In genomic region chr7:29518421-29519210, GRCm38 (mm10) we compare ENCODE assay signal across 8 mouse cellular contexts. TPM values are rescaled to one million over a fixed set of nuclear protein-coding genes. Genes with fewer than 3 reads are reported as not detected.
DNase-seq lines count a peak whose midpoint lies in the region; ATAC-seq lines count a peak whose summit lies in the region.

TSS of gene Sipa1l3 (minus strand) at chr7:29518641.

- peak within 1 kb of the TSS; percentile 75 for H3K9ac ChIP-seq in intestine, embryonic 14.5 days (ENCODE audit: low read length)

- intact Hi-C loops in left cerebral cortex, postnatal 14 days (cut with DNase I), result loop anchor here (5.0 kb wide), 1 partner anchor 56 kb away; no protein-coding TSS in a partner anchor

- H3K36me3 ChIP-seq in intestine, embryonic 14.5 days (ENCODE audit: control insufficient read depth, insufficient read depth, low read length), result no peaks in the 10 kb centered on the region

- ATAC-seq in intestine, embryonic 14.5 days (replicated peaks; ENCODE audit: low FRiP score, low TSS enrichment, low read depth), result peak; percentile 96

- peak within 1 kb of the TSS; percentile 54 for H3K27ac ChIP-seq in intestine, embryonic 14.5 days (ENCODE audit: low read depth)

- no peaks in the 10 kb centered on the region for H3K9me3 ChIP-seq in intestine, embryonic 14.5 days (ENCODE audit: control insufficient read depth, low read length)

- peaks cover 20% of the 10 kb centered on the region for H3K4me1 ChIP-seq in intestine, embryonic 14.5 days (replicated peaks; ENCODE audit: control insufficient read depth, insufficient read depth, low read length)

- no peaks in the 10 kb centered on the region for H3K27me3 ChIP-seq in intestine, embryonic 14.5 days (replicated peaks; ENCODE audit: control insufficient read depth, insufficient read depth, low read length)

- H3K4me3 ChIP-seq in intestine, embryonic 14.5 days (ENCODE audit: low read depth, low read length), result peak within 1 kb of the TSS; percentile 82

- WGBS in intestine, embryonic 14.5 days, result under 1% methylated on average over 85 of the region's 88 CpGs

- H3K4me2 ChIP-seq in intestine, embryonic 14.5 days (ENCODE audit: low read length), result peak within 1 kb of the TSS; percentile 93

- DNase-seq in adrenal gland, adult 18-20 months (ENCODE audit: low spot score in 2 of 2), result peak; percentile 90 to 91
- peak; percentile 100 for DNase-seq in embryo, embryonic 11 days
- peak; percentile 98 for DNase-seq in gastrocnemius, postnatal 25 days
- peak; percentile 94 for DNase-seq in intestine, embryonic 14.5 days (ENCODE audit: low spot score)
- peak; percentile 97 for DNase-seq in left cerebral cortex, postnatal 14 days (ENCODE audit: low spot score in 2 of 2)
- DNase-seq in mesoderm, embryonic 11.5 days (ENCODE audit: low read depth, low spot score), result peak; percentile 97
- DNase-seq in right cerebral cortex, postnatal 36 days (ENCODE audit: low spot score in 2 of 2), result peak; percentile 97
- DNase-seq in yolk sac, embryonic 10.5 days (ENCODE audit: low spot score), result peak; percentile 96

RNA-seq across cellular contexts. Expression of gene Sipa1l3, which starts in this region (rescaled TPM):
- total RNA-seq in adrenal gland, adult 18-20 months (2021), result 10 to 100 TPM; 23.5 to 42.5 TPM
- 1 to 10 TPM; 7.3 to 8.1 TPM for total RNA-seq in gastrocnemius, postnatal 25 days (2021)
- polyA plus RNA-seq in intestine, embryonic 14.5 days (2014; fragmentation: Nextera tagmentation; extraction: Ambion mirVana), result 17.0 and 22.5 TPM in 2 replicates
- total RNA-seq in left cerebral cortex, postnatal 14 days (2021), result 10 to 100 TPM; 50.1 to 54.8 TPM

Comparison
In these comparisons a context has a peak if more than half of its experiments do, and no peak if none do; other contexts are left out.
1. Peak in every context shown above with its lines: DNase-seq, ATAC-seq, H3K4me3 ChIP-seq and H3K27ac ChIP-seq.